Mouse (Mus musculus) neural tube, embryonic 11.5 days (tissue): ENCODE measurements around the gene Tmem91. TPM values are rescaled to one million over a fixed set of nuclear protein-coding genes. Genes with fewer than 3 reads are reported as not detected.

Source experiments
- ATAC-seq: fragments of 200-750 bp; cut with Nextera tagmentation; 2 replicates; pipeline ENCODE4 v1.8.0; 2017; ENCODE audit warnings: moderate number of reproducible peaks, mild to moderate bottlenecking, moderate TSS enrichment, moderate library complexity; ENCODE audit not compliant: insufficient read depth, low FRiP score, low TSS enrichment
- DNase-seq: peaks from one replicate; pipeline ENCODE4 v3.0.0-alpha.2; 2015; ENCODE audit warnings: low spot score
- H3K27ac ChIP-seq: fragments of 300-500 bp; sonication (generic); 2 replicates; pipeline ENCODE4 v1.5.1; 2014; ENCODE audit warnings: low read depth, mild to moderate bottlenecking, low read length
- H3K27me3 ChIP-seq: fragments of 300-500 bp; sonication (generic); 2 replicates; pipeline ENCODE4 v1.6.1; 2014; ENCODE audit warnings: mild to moderate bottlenecking, low read length, mixed read lengths; ENCODE audit not compliant: control insufficient read depth, insufficient read depth
- H3K36me3 ChIP-seq: fragments of 300-500 bp; sonication (generic); 2 replicates; pipeline ENCODE4 v1.6.1; 2014; ENCODE audit warnings: mild to moderate bottlenecking, low read length, moderate library complexity, mixed read lengths; ENCODE audit not compliant: control insufficient read depth, insufficient read depth
- H3K4me1 ChIP-seq: fragments of 300-500 bp; sonication (generic); 2 replicates; pipeline ENCODE4 v1.6.1; 2014; ENCODE audit warnings: low read length, mixed read lengths; ENCODE audit not compliant: control insufficient read depth, insufficient read depth
- H3K4me2 ChIP-seq: fragments of 300-500 bp; sonication (generic); 2 replicates; pipeline ENCODE4 v1.6.1; 2014; ENCODE audit warnings: low read depth, mild to moderate bottlenecking, moderate library complexity
- H3K4me3 ChIP-seq: fragments of 300-500 bp; sonication (generic); 2 replicates; pipeline ENCODE4 v1.5.1; 2014; ENCODE audit warnings: low read depth, low read length
- H3K9ac ChIP-seq: fragments of 300-500 bp; sonication (generic); 2 replicates; pipeline ENCODE4 v1.6.1; 2014; ENCODE audit warnings: mild to moderate bottlenecking, low read length
- H3K9me3 ChIP-seq: fragments of 300-500 bp; sonication (generic); 2 replicates; pipeline ENCODE4 v1.6.1; 2016; ENCODE audit warnings: low read length; ENCODE audit not compliant: control insufficient read depth
- WGBS: fragments of 180-500 bp; shearing (Covaris S2); extraction: QIAGEN DNeasy Blood & Tissue Kit; methylation state at CpG from one replicate; pipeline ENCODE4 v1.1.7; 2014; 5-methylcytosine and 5-hydroxymethylcytosine counted together
- polyA plus RNA-seq: library from polyadenylated mRNA; unstranded; fragments of >200 nt; fragmentation: Nextera tagmentation; extraction: Ambion mirVana; gene quantifications from 2 replicates; pipeline ENCODE4 v1.2.1, GENCODE M21; 2014

Gene Tmem91
- polyA plus RNA-seq, 1 experiment from 2014 or later: 1.7 TPM

GRCm38 (mm10) chr7:25632679-25633078, 42.3 kb downstream of the Tmem91 start:
- WGBS: 87% methylated on average over 5 of the region's 5 CpGs
- Histone ChIP-seq H3K36me3 (peaks cover 3% of the 10 kb centered on the region), H3K4me1 (peaks cover 3% of the 10 kb centered on the region), H3K27ac (no peak overlapping the region), H3K9me3 (no peaks in the 10 kb centered on the region), H3K9ac (no peak overlapping the region), H3K4me2 (no peak overlapping the region), H3K4me3 (no peak overlapping the region), H3K27me3 (peaks cover 13% of the 10 kb centered on the region)
- DNase-seq: no peak
- no peak for ATAC-seq

- peaks cover 3% of the 10 kb centered on the region for H3K36me3 ChIP-seq
- ATAC-seq: no peak
- 66% methylated on average over 8 of the region's 8 CpGs for WGBS
- no peak for DNase-seq
- H3K9ac ChIP-seq: no peak overlapping the region
- peaks cover 7% of the 10 kb centered on the region for H3K4me1 ChIP-seq
- H3K27ac ChIP-seq: no peak overlapping the region
- peaks cover 15% of the 10 kb centered on the region for H3K27me3 ChIP-seq
- H3K4me2 ChIP-seq: no peak overlapping the region
- H3K4me3 ChIP-seq: no peak overlapping the region
- H3K9me3 ChIP-seq: no peaks in the 10 kb centered on the region
Measured at GRCm38 (mm10) chr7:25628323-25628620, 46.7 kb downstream of the Tmem91 start.

GRCm38 (mm10) chr7:25627431-25628322, 47.3 kb downstream of the Tmem91 start:
- Histone ChIP-seq H3K27ac (no peak overlapping the region), H3K4me1 (peaks cover 7% of the 10 kb centered on the region), H3K27me3 (peaks cover 15% of the 10 kb centered on the region), H3K4me2 (peak overlapping the region; percentile 44), H3K9ac (peak overlapping the region; percentile 44), H3K4me3 (peak overlapping the region; percentile 18), H3K36me3 (peaks cover 3% of the 10 kb centered on the region), H3K9me3 (no peaks in the 10 kb centered on the region)
- 17% methylated on average over 37 of the region's 38 CpGs for WGBS
- ATAC-seq: no peak
- peak; percentile 44 for DNase-seq

GRCm38 (mm10) chr7:25626509-25627430, 48.2 kb downstream of the Tmem91 start, which contains the start of gene B3gnt8:
TSS of gene B3gnt8 (plus strand) at chr7:25626654.
- H3K4me3 ChIP-seq: peak within 1 kb of the TSS; percentile 18
- peaks cover 3% of the 10 kb centered on the region for H3K36me3 ChIP-seq
- H3K4me2 ChIP-seq: peak within 1 kb of the TSS; percentile 44
- ATAC-seq (no peak), DNase-seq (no peak)
- no peak within 1 kb of the TSS for H3K27ac ChIP-seq
- peaks cover 7% of the 10 kb centered on the region for H3K4me1 ChIP-seq
- no peaks in the 10 kb centered on the region for H3K9me3 ChIP-seq
- H3K27me3 ChIP-seq: peaks cover 15% of the 10 kb centered on the region
- 22% methylated on average over 29 of the region's 29 CpGs for WGBS
- H3K9ac ChIP-seq: peak within 1 kb of the TSS; percentile 44

- H3K4me2 ChIP-seq: no peak overlapping the region
- DNase-seq: no peak
- H3K27me3 ChIP-seq: peaks cover 15% of the 10 kb centered on the region
- H3K36me3 ChIP-seq: peaks cover 3% of the 10 kb centered on the region
- H3K4me1 ChIP-seq: peaks cover 7% of the 10 kb centered on the region
- ATAC-seq: no peak
- WGBS: 77% methylated on average over 10 of the region's 10 CpGs
- H3K4me3 ChIP-seq: no peak overlapping the region
- H3K27ac ChIP-seq: no peak overlapping the region
- no peaks in the 10 kb centered on the region for H3K9me3 ChIP-seq
- no peak overlapping the region for H3K9ac ChIP-seq
Measured at GRCm38 (mm10) chr7:25625594-25626250, 49.2 kb downstream of the Tmem91 start.

- H3K9ac ChIP-seq: no peak overlapping the region
- H3K9me3 ChIP-seq: no peaks in the 10 kb centered on the region
- WGBS: 78% methylated on average over 5 of the region's 5 CpGs
- H3K36me3 ChIP-seq: peaks cover under 1% of the 10 kb centered on the region
- H3K27ac ChIP-seq: no peak overlapping the region
- DNase-seq: no peak
- no peak for ATAC-seq
- H3K4me1 ChIP-seq: peaks cover 7% of the 10 kb centered on the region
- H3K4me2 ChIP-seq: no peak overlapping the region
- H3K27me3 ChIP-seq: peaks cover 15% of the 10 kb centered on the region
- no peak overlapping the region for H3K4me3 ChIP-seq
Measured at GRCm38 (mm10) chr7:25624851-25625250, 50.1 kb downstream of the Tmem91 start.

GRCm38 (mm10) chr7:25623857-25624370, 51.1 kb downstream of the Tmem91 start:
- Histone ChIP-seq H3K9ac (no peak overlapping the region), H3K27ac (no peak overlapping the region), H3K27me3 (peaks cover 14% of the 10 kb centered on the region), H3K36me3 (no peaks in the 10 kb centered on the region), H3K9me3 (no peaks in the 10 kb centered on the region), H3K4me1 (peaks cover 7% of the 10 kb centered on the region), H3K4me2 (no peak overlapping the region), H3K4me3 (no peak overlapping the region)
- no peak for ATAC-seq
- 93% methylated on average over 11 of the region's 11 CpGs for WGBS
- DNase-seq: no peak

GRCm38 (mm10) chr7:25620751-25621150, 54.2 kb downstream of the Tmem91 start:
- Histone ChIP-seq H3K9ac (no peak overlapping the region), H3K4me3 (no peak overlapping the region), H3K4me2 (no peak overlapping the region), H3K27ac (no peak overlapping the region), H3K9me3 (no peaks in the 10 kb centered on the region), H3K4me1 (no peaks in the 10 kb centered on the region), H3K27me3 (no peaks in the 10 kb centered on the region), H3K36me3 (no peaks in the 10 kb centered on the region)
- ATAC-seq (no peak), DNase-seq (no peak)
- 91% methylated on average over 11 of the region's 11 CpGs for WGBS
